Mouse (Mus musculus) hindbrain, embryonic 16.5 days (tissue): ENCODE measurements around the gene Mrps21. TPM values are rescaled to one million over a fixed set of nuclear protein-coding genes. Genes with fewer than 3 reads are reported as not detected.

Experiments used
- ATAC-seq: fragments of 200-750 bp; cut with Nextera tagmentation; 2 replicates; pipeline ENCODE4 v1.8.0; 2017; ENCODE audit warnings: moderate TSS enrichment, moderate library complexity
- H3K27ac ChIP-seq: fragments of 300-500 bp; sonication (generic); 2 replicates; pipeline ENCODE4 v1.5.1; 2014; ENCODE audit warnings: low read depth, mild to moderate bottlenecking, control low read depth, low read length, moderate library complexity
- H3K27me3 ChIP-seq: fragments of 300-500 bp; sonication (generic); replicated peaks from 2 replicates; pipeline ENCODE4 v1.6.1; 2014; ENCODE audit warnings: low read length; ENCODE audit not compliant: control insufficient read depth, insufficient read depth
- H3K36me3 ChIP-seq: fragments of 300-500 bp; sonication (generic); 2 replicates; pipeline ENCODE4 v1.6.1; 2014; ENCODE audit warnings: mild to moderate bottlenecking, low read length, moderate library complexity, mixed read lengths; ENCODE audit not compliant: control insufficient read depth, insufficient read depth
- H3K4me1 ChIP-seq: fragments of 300-500 bp; sonication (generic); 2 replicates; pipeline ENCODE4 v1.6.1; 2014; ENCODE audit warnings: low read depth, low read length; ENCODE audit not compliant: control insufficient read depth, insufficient read depth
- H3K4me2 ChIP-seq: fragments of 300-500 bp; sonication (generic); 2 replicates; pipeline ENCODE4 v1.6.1; 2014; ENCODE audit warnings: mild to moderate bottlenecking, low read length, control low read depth, moderate library complexity
- H3K4me3 ChIP-seq: fragments of 300-500 bp; sonication (generic); 2 replicates; pipeline ENCODE4 v1.5.1; 2014; ENCODE audit warnings: mild to moderate bottlenecking, low read length, control low read depth, moderate library complexity
- H3K9ac ChIP-seq: fragments of 300-500 bp; sonication (generic); 2 replicates; pipeline ENCODE4 v1.6.1; 2014; ENCODE audit warnings: low read depth, mild to moderate bottlenecking, control low read depth, low read length, moderate library complexity
- H3K9me3 ChIP-seq: fragments of 300-500 bp; sonication (generic); 2 replicates; pipeline ENCODE4 v1.6.1; 2014; ENCODE audit warnings: mild to moderate bottlenecking, low read length, moderate library complexity; ENCODE audit not compliant: control insufficient read depth
- whole genome bisulfite sequencing: fragments of 180-500 bp; shearing (Covaris S2); extraction: QIAGEN DNeasy Blood & Tissue Kit; methylation state at CpG from one replicate; pipeline ENCODE4 v1.1.7; 2014; 5-methylcytosine and 5-hydroxymethylcytosine counted together
- polyA plus RNA-seq: library from polyadenylated mRNA; unstranded; fragments of >200 nt; fragmentation: Nextera tagmentation; extraction: Ambion mirVana; gene quantifications from 2 replicates; pipeline ENCODE4 v1.2.1, GENCODE M21; 2015

Mrps21 gene
- polyA plus RNA-seq, 1 experiment from 2014 or later: 276 TPM

- 0 out of 2 replicates have a peak, but pooled peaks have one; percentile 3 for ATAC-seq
- 24% methylated on average over 7 of the region's 7 CpGs for WGBS
- H3K27me3 ChIP-seq: no peaks in the 10 kb centered on the region
Measured at GRCm38 (mm10) chr3:95893126-95893525, 21.8 kb upstream of the Mrps21 start.

GRCm38 (mm10) chr3:95892066-95893052 lies 21.0 kb upstream of the Mrps21 start:
- ATAC-seq: no peak
- Histone ChIP-seq H3K4me1 (peaks cover 11% of the 10 kb centered on the region), H3K36me3 (no peaks in the 10 kb centered on the region), H3K27me3 (no peaks in the 10 kb centered on the region), H3K9me3 (no peaks in the 10 kb centered on the region), H3K4me2 (no peak overlapping the region; the same call in 1 of the 2 replicates), H3K9ac (peak overlapping the region; percentile 4; the same call in 1 of the 2 replicates), H3K27ac (peak overlapping the region; percentile 19; the same call in 1 of the 2 replicates), H3K4me3 (no peak overlapping the region)
- WGBS: 38% methylated on average over 11 of the region's 11 CpGs

More at GRCm38 (mm10) chr3:95893126-95893525, 21.8 kb upstream of the Mrps21 start:
- peak overlapping the region; percentile 45; the same call in 1 of the 2 replicates for H3K9ac ChIP-seq
- peak overlapping the region; percentile 75 for H3K4me3 ChIP-seq
- H3K4me1 ChIP-seq: peaks cover 11% of the 10 kb centered on the region
- H3K36me3 ChIP-seq: no peaks in the 10 kb centered on the region
- no peaks in the 10 kb centered on the region for H3K9me3 ChIP-seq
- H3K27ac ChIP-seq: peak overlapping the region; percentile 40
- H3K4me2 ChIP-seq: peak overlapping the region; percentile 57

GRCm38 (mm10) chr3:95891211-95892065 lies 20.1 kb upstream of the Mrps21 start, which contains the start of gene BC028528:
BC028528 (minus strand) TSS chr3:95892005.
- Histone ChIP-seq H3K36me3 (no peaks in the 10 kb centered on the region), H3K27ac (peak within 1 kb of the TSS; percentile 60), H3K4me1 (peaks cover 11% of the 10 kb centered on the region), H3K9me3 (no peaks in the 10 kb centered on the region), H3K9ac (peak within 1 kb of the TSS; percentile 17; the same call in 1 of the 2 replicates), H3K4me2 (peak within 1 kb of the TSS; percentile 11), H3K4me3 (peak within 1 kb of the TSS; percentile 14; the same call in 1 of the 2 replicates), H3K27me3 (no peaks in the 10 kb centered on the region)
- WGBS: 22% methylated on average over 12 of the region's 12 CpGs
- ATAC-seq: no peak

GRCm38 (mm10) chr3:95889664-95890063 lies 18.3 kb upstream of the Mrps21 start:
- ATAC-seq: no peak
- H3K4me3 ChIP-seq: no peak overlapping the region
- peaks cover under 1% of the 10 kb centered on the region for H3K4me1 ChIP-seq
- no peaks in the 10 kb centered on the region for H3K27me3 ChIP-seq
- no peaks in the 10 kb centered on the region for H3K9me3 ChIP-seq
- no peak overlapping the region for H3K4me2 ChIP-seq
- H3K36me3 ChIP-seq: no peaks in the 10 kb centered on the region
- H3K9ac ChIP-seq: no peak overlapping the region
- WGBS: 73% methylated on average over 3 of the region's 3 CpGs
- H3K27ac ChIP-seq: no peak overlapping the region

GRCm38 (mm10) chr3:95887596-95887995 lies 16.3 kb upstream of the Mrps21 start:
- Histone ChIP-seq H3K4me3 (no peak overlapping the region), H3K9me3 (no peaks in the 10 kb centered on the region), H3K36me3 (no peaks in the 10 kb centered on the region), H3K9ac (no peak overlapping the region), H3K4me2 (no peak overlapping the region), H3K27me3 (no peaks in the 10 kb centered on the region), H3K4me1 (peaks cover 5% of the 10 kb centered on the region; the same call in 1 of the 2 replicates), H3K27ac (no peak overlapping the region)
- WGBS: 81% methylated on average over 4 of the region's 4 CpGs
- ATAC-seq: no peak

- H3K36me3 ChIP-seq: no peaks in the 10 kb centered on the region
- H3K9ac ChIP-seq: no peak overlapping the region
- H3K27me3 ChIP-seq: no peaks in the 10 kb centered on the region
- H3K4me1 ChIP-seq: peaks cover 11% of the 10 kb centered on the region
- no peak overlapping the region for H3K4me3 ChIP-seq
- WGBS: 85% methylated on average over 5 of the region's 5 CpGs
- H3K27ac ChIP-seq: no peak overlapping the region
- ATAC-seq: no peak
- no peaks in the 10 kb centered on the region for H3K9me3 ChIP-seq
- no peak overlapping the region for H3K4me2 ChIP-seq
Measured at GRCm38 (mm10) chr3:95884400-95884799, 13.1 kb upstream of the Mrps21 start.

GRCm38 (mm10) chr3:95882816-95883425 lies 11.6 kb upstream of the Mrps21 start:
- H3K27ac ChIP-seq: no peak overlapping the region
- H3K27me3 ChIP-seq: no peaks in the 10 kb centered on the region
- H3K4me1 ChIP-seq: peaks cover 11% of the 10 kb centered on the region
- no peak for ATAC-seq
- H3K9ac ChIP-seq: peak overlapping the region; percentile 41
- peak overlapping the region; percentile 56 for H3K4me3 ChIP-seq
- H3K4me2 ChIP-seq: peak overlapping the region; percentile 97
- 2% methylated on average over 23 of the region's 24 CpGs for WGBS
- H3K9me3 ChIP-seq: no peaks in the 10 kb centered on the region
- H3K36me3 ChIP-seq: no peaks in the 10 kb centered on the region

- H3K9ac ChIP-seq: peak within 1 kb of the TSS; percentile 70
- no peaks in the 10 kb centered on the region for H3K27me3 ChIP-seq
- no peaks in the 10 kb centered on the region for H3K36me3 ChIP-seq
- ATAC-seq: peak; percentile 100
- H3K27ac ChIP-seq: 0 out of 2 replicates have a peak within 1 kb of the TSS, but pooled peaks have one; percentile 31
- peak within 1 kb of the TSS; percentile 97 for H3K4me2 ChIP-seq
- under 1% methylated on average over 64 of the region's 66 CpGs for whole genome bisulfite sequencing
- H3K4me3 ChIP-seq: peak within 1 kb of the TSS; percentile 56
- H3K9me3 ChIP-seq: no peaks in the 10 kb centered on the region
- H3K4me1 ChIP-seq: peaks cover 11% of the 10 kb centered on the region
Measured at GRCm38 (mm10) chr3:95881979-95882815, 10.9 kb upstream of the Mrps21 start, which contains the start of gene Ciart. Ciart (minus strand) TSS chr3:95882251.
